Mouse (Mus musculus): ENCODE measurements around the gene Cbfa2t2. TPM values are rescaled to one million over a fixed set of nuclear protein-coding genes. Genes with fewer than 3 reads are reported as not detected.
"Not testable (repeated sequence)": the region's sequence is repeated elsewhere in the genome, so short reads cannot be mapped to it uniquely, and the experiment has no call there.

The Cbfa2t2 gene
- total RNA-seq, 1 experiment from 2014 or later, result 26.6 TPM

- no peak for ATAC-seq (replicated peaks in 1 of 2; ENCODE audit: insufficient read depth in 1 of 2, low FRiP score in 2 of 2, low TSS enrichment in 1 of 2, low read depth in 1 of 2, poor library complexity in 2 of 2, severe bottlenecking in 2 of 2)
Measured at GRCm38 (mm10) chr2:154454605-154455004, 18.3 kb downstream of the Cbfa2t2 start.

- no peak for ATAC-seq (replicated peaks in 1 of 2; ENCODE audit: insufficient read depth in 1 of 2, low FRiP score in 2 of 2, low TSS enrichment in 1 of 2, low read depth in 1 of 2, poor library complexity in 2 of 2, severe bottlenecking in 2 of 2)
Measured at GRCm38 (mm10) chr2:154455776-154456175, 19.5 kb downstream of the Cbfa2t2 start.

DNA sequence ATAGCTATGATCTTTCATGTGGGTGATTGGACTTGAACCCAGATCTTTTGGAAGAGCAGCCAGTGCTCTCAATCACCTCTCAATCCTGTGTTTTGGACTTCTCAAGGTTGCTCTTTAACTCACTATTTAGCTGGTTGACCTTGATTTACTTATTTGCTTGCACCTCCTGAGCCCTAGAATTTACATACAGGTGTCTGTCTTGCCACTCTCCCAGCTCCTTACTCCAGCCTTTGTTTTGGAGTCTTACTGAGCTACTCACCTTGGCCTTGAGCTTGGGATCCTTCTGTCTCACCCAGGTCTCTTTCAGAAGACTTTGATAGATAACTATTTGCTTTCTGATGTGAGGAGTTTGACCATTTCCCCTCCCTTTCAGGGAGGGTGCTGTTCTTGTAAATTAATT lies 20.3 kb downstream of the Cbfa2t2 start:
- no peak for ATAC-seq (replicated peaks in 1 of 2; ENCODE audit: insufficient read depth in 1 of 2, low FRiP score in 2 of 2, low TSS enrichment in 1 of 2, low read depth in 1 of 2, poor library complexity in 2 of 2, severe bottlenecking in 2 of 2)

DNA sequence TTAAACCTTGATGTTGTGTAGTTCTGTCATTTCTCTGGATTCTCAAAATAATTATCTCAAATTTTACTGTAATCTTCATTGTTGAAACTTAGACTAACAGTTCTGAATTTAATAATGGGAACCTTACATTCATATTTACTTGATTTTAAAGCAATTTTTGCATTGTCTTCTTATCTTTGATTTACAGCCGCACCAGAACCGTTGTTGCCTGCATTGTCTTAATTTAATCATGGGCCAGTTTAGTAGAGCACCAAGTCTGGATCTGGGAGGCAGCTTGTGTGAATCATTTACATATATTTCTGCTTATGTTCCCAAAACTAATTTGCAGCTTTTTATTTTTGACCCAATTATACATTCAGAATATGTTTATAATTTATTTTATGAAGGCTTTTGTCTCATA lies 23.0 kb downstream of the Cbfa2t2 start:
- no peak for ATAC-seq (replicated peaks in 1 of 2; ENCODE audit: insufficient read depth in 1 of 2, low FRiP score in 2 of 2, low TSS enrichment in 1 of 2, low read depth in 1 of 2, poor library complexity in 2 of 2, severe bottlenecking in 2 of 2)

GRCm38 (mm10) chr2:154459851-154460250 lies 23.6 kb downstream of the Cbfa2t2 start:
- ATAC-seq (replicated peaks in 1 of 2; ENCODE audit: insufficient read depth in 1 of 2, low FRiP score in 2 of 2, low TSS enrichment in 1 of 2, low read depth in 1 of 2, poor library complexity in 2 of 2, severe bottlenecking in 2 of 2), result no peak

GRCm38 (mm10) chr2:154463621-154464198 lies 27.4 kb downstream of the Cbfa2t2 start:
- peak; percentile 62 to 73 for ATAC-seq (replicated peaks in 1 of 2; ENCODE audit: insufficient read depth in 1 of 2, low FRiP score in 2 of 2, low TSS enrichment in 1 of 2, low read depth in 1 of 2, poor library complexity in 2 of 2, severe bottlenecking in 2 of 2)

- no peak for ATAC-seq (replicated peaks in 1 of 2; ENCODE audit: insufficient read depth in 1 of 2, low FRiP score in 2 of 2, low TSS enrichment in 1 of 2, low read depth in 1 of 2, poor library complexity in 2 of 2, severe bottlenecking in 2 of 2)
Measured at GRCm38 (mm10) chr2:154465914-154466335, 29.6 kb downstream of the Cbfa2t2 start.

DNA sequence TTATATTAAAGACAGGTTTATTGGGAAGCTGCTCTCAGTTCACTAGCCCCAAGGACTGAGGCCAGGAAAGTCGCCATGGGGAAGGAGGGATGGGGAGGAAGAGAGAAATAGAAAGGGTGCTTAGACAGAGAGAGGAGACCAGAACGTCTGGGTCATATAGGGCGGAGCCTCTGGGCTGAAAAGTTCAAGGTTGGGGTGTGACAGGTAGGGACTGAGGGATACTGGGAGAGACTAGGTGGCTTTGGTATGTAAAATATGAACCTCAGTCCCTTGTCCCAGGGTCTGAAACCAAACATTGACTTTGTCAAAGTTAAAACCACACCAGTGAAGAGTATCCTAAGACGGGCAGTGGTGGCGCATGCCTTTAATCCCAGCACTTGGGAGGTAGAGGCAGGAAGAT lies 30.9 kb downstream of the Cbfa2t2 start:
- no peak for ATAC-seq (replicated peaks in 1 of 2; ENCODE audit: insufficient read depth in 1 of 2, low FRiP score in 2 of 2, low TSS enrichment in 1 of 2, low read depth in 1 of 2, poor library complexity in 2 of 2, severe bottlenecking in 2 of 2)

DNA sequence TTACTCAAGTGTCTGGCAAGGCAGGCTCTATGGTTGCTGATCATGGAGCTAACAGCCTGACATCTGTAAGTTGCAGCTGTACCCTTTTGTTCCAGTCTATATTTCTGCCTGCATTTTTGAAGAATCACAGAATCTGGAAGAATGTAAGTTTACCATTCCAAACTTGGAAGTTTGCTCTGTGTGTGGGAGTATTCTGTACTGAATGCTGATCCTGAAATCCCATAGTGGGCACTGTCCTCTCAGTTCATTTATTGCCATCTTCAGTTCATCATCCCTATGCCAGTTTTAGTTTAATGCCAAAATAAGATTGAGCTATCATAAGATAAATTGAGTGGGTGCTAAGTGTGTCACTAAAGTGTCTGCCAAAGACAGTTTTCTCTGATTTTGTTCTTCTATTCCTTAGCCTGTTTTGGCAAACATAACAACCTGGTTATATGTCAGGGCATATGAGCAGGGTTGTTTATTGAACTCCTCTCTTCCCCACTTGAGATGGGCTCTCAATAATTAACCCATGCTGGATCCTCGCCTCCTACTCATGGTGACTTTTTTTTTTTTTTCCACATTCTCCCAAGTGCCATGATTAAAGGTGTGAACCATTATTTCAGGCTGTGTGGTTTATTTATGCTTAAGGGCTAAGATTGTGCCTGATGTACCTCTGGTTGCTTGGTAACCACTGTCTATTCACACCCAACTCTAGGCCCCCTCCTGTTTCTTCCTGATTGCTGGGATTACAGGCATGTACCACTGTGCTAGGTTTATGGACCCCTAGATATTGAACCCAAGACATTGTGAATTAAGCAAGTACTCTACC lies 38.2 kb downstream of the Cbfa2t2 start:
- ATAC-seq (replicated peaks in 1 of 2; ENCODE audit: insufficient read depth in 1 of 2, low FRiP score in 2 of 2, low TSS enrichment in 1 of 2, low read depth in 1 of 2, poor library complexity in 2 of 2, severe bottlenecking in 2 of 2), result no peak

DNA sequence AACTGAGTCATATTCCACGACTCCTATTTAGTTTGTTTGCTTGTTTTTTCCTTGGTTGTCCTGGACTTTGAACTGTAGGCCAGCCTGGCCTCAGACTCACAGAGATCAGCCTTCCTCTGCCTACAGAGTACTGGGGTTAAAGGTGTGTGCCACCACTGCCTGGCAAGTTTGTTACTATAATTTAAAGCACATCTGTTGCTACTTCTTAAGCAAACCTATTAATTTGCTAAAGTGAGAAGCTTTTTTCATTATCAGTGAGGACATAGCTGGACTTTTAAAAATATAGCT lies 38.7 kb downstream of the Cbfa2t2 start:
- no peak for ATAC-seq (replicated peaks in 1 of 2; ENCODE audit: insufficient read depth in 1 of 2, low FRiP score in 2 of 2, low TSS enrichment in 1 of 2, low read depth in 1 of 2, poor library complexity in 2 of 2, severe bottlenecking in 2 of 2)

- ATAC-seq (replicated peaks in 1 of 2; ENCODE audit: insufficient read depth in 1 of 2, low FRiP score in 2 of 2, low TSS enrichment in 1 of 2, low read depth in 1 of 2, poor library complexity in 2 of 2, severe bottlenecking in 2 of 2), result no peak
Measured at GRCm38 (mm10) chr2:154475861-154476260, 39.6 kb downstream of the Cbfa2t2 start.

DNA sequence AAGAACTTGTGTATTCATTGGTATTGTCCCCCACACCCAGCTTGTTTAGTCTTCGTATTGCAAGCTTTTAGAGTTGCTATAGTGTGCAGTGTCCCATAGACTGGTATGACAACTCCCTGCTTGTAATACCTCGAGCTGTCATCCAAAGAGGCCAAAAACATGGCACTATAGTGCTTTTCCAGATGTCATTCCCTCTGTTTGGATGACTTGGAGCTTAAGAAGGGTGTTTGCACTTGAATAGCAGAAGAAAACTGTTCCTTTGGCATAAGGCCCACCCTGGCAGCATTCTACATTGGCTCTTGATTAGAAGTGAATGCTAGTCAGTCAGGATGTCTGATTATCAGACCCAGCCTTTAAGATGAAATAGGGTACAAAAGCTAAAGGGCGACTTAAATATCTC lies 40.7 kb downstream of the Cbfa2t2 start:
- no peak for ATAC-seq (replicated peaks in 1 of 2; ENCODE audit: insufficient read depth in 1 of 2, low FRiP score in 2 of 2, low TSS enrichment in 1 of 2, low read depth in 1 of 2, poor library complexity in 2 of 2, severe bottlenecking in 2 of 2)

- no peak for ATAC-seq (replicated peaks in 1 of 2; ENCODE audit: insufficient read depth in 1 of 2, low FRiP score in 2 of 2, low TSS enrichment in 1 of 2, low read depth in 1 of 2, poor library complexity in 2 of 2, severe bottlenecking in 2 of 2)
Measured at GRCm38 (mm10) chr2:154491788-154492187, 55.5 kb downstream of the Cbfa2t2 start.

DNA sequence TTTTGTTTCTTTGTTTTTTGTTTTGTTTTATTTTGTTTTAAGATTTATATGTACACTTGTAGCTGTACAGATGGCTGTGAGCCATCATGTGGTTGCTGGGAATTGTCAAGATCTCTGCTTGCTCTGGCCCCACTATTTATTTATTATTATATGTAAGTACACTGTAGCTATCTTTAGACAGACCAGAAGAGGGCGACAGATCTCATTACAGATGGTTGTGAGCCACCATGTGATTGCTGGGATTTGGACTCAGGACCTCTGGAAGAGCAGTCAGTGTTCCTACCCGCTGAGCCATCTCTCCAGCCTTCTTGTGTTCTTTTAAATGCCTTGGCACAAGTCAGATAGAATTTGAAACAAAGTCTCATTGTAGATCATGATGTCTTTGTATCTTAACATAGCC lies 57.3 kb downstream of the Cbfa2t2 start:
- not testable (repeated sequence) for ATAC-seq (replicated peaks in 1 of 2; ENCODE audit: insufficient read depth in 1 of 2, low FRiP score in 2 of 2, low TSS enrichment in 1 of 2, low read depth in 1 of 2, poor library complexity in 2 of 2, severe bottlenecking in 2 of 2)

DNA sequence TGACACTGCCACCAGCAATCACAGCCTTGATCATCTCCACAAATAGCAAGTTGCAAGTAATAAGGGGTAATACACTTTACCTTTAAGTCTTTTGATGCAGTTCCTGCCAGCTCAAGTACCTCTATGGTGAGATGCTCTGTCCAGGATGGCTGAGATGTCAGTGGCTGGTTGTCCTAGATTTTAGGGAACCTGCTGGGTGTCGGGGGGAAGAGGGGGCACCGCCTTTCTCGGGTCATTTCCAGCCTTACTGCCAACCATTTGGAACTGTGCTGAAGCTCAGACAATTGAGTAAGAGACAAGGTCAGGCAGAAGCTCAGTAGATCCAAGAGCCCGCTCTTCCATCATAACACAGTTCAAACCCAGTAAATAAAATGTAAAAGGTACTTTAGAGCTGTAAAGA lies 58.7 kb downstream of the Cbfa2t2 start:
- ATAC-seq (replicated peaks in 1 of 2; ENCODE audit: insufficient read depth in 1 of 2, low FRiP score in 2 of 2, low TSS enrichment in 1 of 2, low read depth in 1 of 2, poor library complexity in 2 of 2, severe bottlenecking in 2 of 2), result no peak

DNA sequence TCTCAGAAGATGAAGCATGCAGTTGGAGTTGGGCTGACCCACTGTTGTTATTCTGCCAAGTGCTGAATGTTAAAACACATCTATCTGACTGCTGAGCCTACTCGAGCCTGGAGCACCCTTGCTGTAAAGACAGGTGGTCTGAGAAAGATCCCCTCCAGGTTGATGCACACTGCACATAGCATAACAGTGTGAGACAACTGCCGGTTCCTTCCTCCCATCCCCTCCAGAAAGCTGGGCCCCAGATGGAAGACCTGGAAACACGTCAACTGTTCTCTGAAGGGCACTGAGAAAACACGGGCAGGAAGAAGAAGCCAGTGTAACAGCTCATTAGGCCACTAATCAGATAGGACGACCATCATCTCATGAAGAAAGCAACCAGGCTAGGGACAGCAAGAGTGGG lies 62.3 kb downstream of the Cbfa2t2 start:
- ATAC-seq (replicated peaks in 1 of 2; ENCODE audit: insufficient read depth in 1 of 2, low FRiP score in 2 of 2, low TSS enrichment in 1 of 2, low read depth in 1 of 2, poor library complexity in 2 of 2, severe bottlenecking in 2 of 2), result no peak

DNA sequence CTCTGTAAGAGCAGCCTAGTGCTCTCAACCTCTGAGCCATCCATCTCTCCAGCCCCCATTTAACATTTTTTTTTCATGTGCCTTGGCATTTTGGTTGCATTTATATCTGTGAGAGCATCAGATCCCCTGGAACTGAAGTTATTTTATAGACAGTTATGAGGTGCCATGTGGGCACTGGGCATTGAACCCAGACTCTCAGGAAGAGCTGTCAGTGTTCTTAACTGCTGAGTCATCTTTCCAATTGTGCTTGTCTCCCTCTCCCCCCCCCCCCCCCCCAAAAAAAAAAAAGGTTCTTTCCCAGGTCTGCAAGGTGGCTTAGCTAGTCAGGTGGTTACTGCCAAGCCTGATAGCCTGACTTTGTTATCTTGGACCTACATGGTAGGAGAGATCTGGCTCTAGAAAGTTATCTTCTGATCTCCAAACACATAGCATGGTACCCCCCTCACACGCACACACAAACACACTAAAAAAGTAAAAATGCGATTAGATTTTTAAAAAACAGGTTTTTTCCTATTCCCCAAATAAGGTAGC lies 63.5 kb downstream of the Cbfa2t2 start:
- no peak for ATAC-seq (replicated peaks in 1 of 2; ENCODE audit: insufficient read depth in 1 of 2, low FRiP score in 2 of 2, low TSS enrichment in 1 of 2, low read depth in 1 of 2, poor library complexity in 2 of 2, severe bottlenecking in 2 of 2)

GRCm38 (mm10) chr2:154500758-154501157 lies 64.5 kb downstream of the Cbfa2t2 start:
- ATAC-seq (replicated peaks in 1 of 2; ENCODE audit: insufficient read depth in 1 of 2, low FRiP score in 2 of 2, low TSS enrichment in 1 of 2, low read depth in 1 of 2, poor library complexity in 2 of 2, severe bottlenecking in 2 of 2), result no peak

GRCm38 (mm10) chr2:154507076-154507475 lies 70.8 kb downstream of the Cbfa2t2 start:
- ATAC-seq (replicated peaks in 1 of 2; ENCODE audit: insufficient read depth in 1 of 2, low FRiP score in 2 of 2, low TSS enrichment in 1 of 2, low read depth in 1 of 2, poor library complexity in 2 of 2, severe bottlenecking in 2 of 2), result no peak

Data from hematopoietic stem cell, adult 5-6 weeks (primary cell).